Mouse (Mus musculus) erythroblast, embryonic 14.5 days (primary cell): Measurements from ENCODE around the gene Card19. TPM values are rescaled to one million over a fixed set of nuclear protein-coding genes. Genes with fewer than 3 reads are reported as not detected.

Experiments used
- H3K27me3 ChIP-seq: 2 replicates; pipeline ENCODE4 v1.6.1; 2012; ENCODE audit warnings: inconsistent platforms; ENCODE audit not compliant: control insufficient read depth
- H3K36me3 ChIP-seq: 2 replicates; pipeline ENCODE4 v1.6.1; 2012; ENCODE audit warnings: mild to moderate bottlenecking, inconsistent platforms; ENCODE audit not compliant: control insufficient read depth
- H3K4me1 ChIP-seq: 2 replicates; pipeline ENCODE4 v1.6.1; 2012; ENCODE audit warnings: inconsistent platforms; ENCODE audit not compliant: control insufficient read depth
- H3K4me3 ChIP-seq: replicated peaks from 2 replicates; pipeline ENCODE3; 2012; ENCODE audit warnings: moderate library complexity, mild to moderate bottlenecking, inconsistent platforms
- H3K9me3 ChIP-seq: 2 replicates; pipeline ENCODE4 v1.6.1; 2012; ENCODE audit warnings: low read length, inconsistent platforms, mixed read lengths; ENCODE audit not compliant: control insufficient read depth
- GATA1 ChIP-seq: IDR thresholded peaks from 2 replicates; pipeline ENCODE4 v1.6.1; 2012; ENCODE audit warnings: low read length, inconsistent platforms, mixed read lengths
- TAL1 ChIP-seq: IDR thresholded peaks from 3 replicates; pipeline ENCODE4 v1.6.1; 2012; ENCODE audit warnings: low read length, inconsistent platforms, mixed read lengths
- polyA plus RNA-seq: library from polyadenylated mRNA; stranded (reverse); fragments of >175 nt; gene quantifications from 2 replicates; pipeline ENCODE4 v1.2.3, GENCODE M21; 2012

Card19 gene
- polyA plus RNA-seq, result 0.32 and 0.67 TPM in 2 replicates

- H3K4me1 ChIP-seq, result peaks cover 20% of the 10 kb centered on the region
- no peak for TF ChIP-seq GATA1
- no peak for TF ChIP-seq TAL1
- peaks cover 23% of the 10 kb centered on the region for H3K27me3 ChIP-seq
- H3K9me3 ChIP-seq, result no peaks in the 10 kb centered on the region
- H3K4me3 ChIP-seq, result peak within 1 kb of the TSS; percentile 68
- no peaks in the 10 kb centered on the region for H3K36me3 ChIP-seq
Observed at GRCm38 (mm10) chr13:49215504-49216219, at the start of gene Card19. TSS of gene Card19 (minus strand) at chr13:49216037.

GRCm38 (mm10) chr13:49260036-49260722, 44.3 kb upstream of the Card19 start:
- H3K36me3 ChIP-seq, result no peaks in the 10 kb centered on the region
- TF ChIP-seq GATA1 (no peak), TAL1 (no peak)
- H3K4me3 ChIP-seq, result no peak overlapping the region
- no peaks in the 10 kb centered on the region for H3K27me3 ChIP-seq
- H3K9me3 ChIP-seq, result no peaks in the 10 kb centered on the region
- no peaks in the 10 kb centered on the region for H3K4me1 ChIP-seq

- TF ChIP-seq TAL1 (no peak), GATA1 (no peak)
- H3K4me3 ChIP-seq, result no peak overlapping the region
- no peaks in the 10 kb centered on the region for H3K27me3 ChIP-seq
- no peaks in the 10 kb centered on the region for H3K9me3 ChIP-seq
- no peaks in the 10 kb centered on the region for H3K36me3 ChIP-seq
- no peaks in the 10 kb centered on the region for H3K4me1 ChIP-seq
Observed at GRCm38 (mm10) chr13:49257819-49258313, 42.0 kb upstream of the Card19 start.

GRCm38 (mm10) chr13:49252746-49253145, 36.9 kb upstream of the Card19 start:
- Histone ChIP-seq H3K9me3 (no peaks in the 10 kb centered on the region; the same call in 1 of the 2 replicates), H3K36me3 (no peaks in the 10 kb centered on the region), H3K27me3 (peaks cover 17% of the 10 kb centered on the region), H3K4me3 (no peak overlapping the region), H3K4me1 (peaks cover 6% of the 10 kb centered on the region)
- TF ChIP-seq TAL1 (no peak), GATA1 (no peak)

GRCm38 (mm10) chr13:49252113-49252512, 36.3 kb upstream of the Card19 start:
- no peak overlapping the region for H3K4me3 ChIP-seq

GRCm38 (mm10) chr13:49250716-49251517, 35.1 kb upstream of the Card19 start:
- peaks cover 12% of the 10 kb centered on the region for H3K4me1 ChIP-seq
- H3K4me3 ChIP-seq, result no peak overlapping the region
- peaks cover 35% of the 10 kb centered on the region for H3K27me3 ChIP-seq
- no peak for TF ChIP-seq GATA1
- no peak for TF ChIP-seq TAL1
- no peaks in the 10 kb centered on the region for H3K36me3 ChIP-seq
- peaks cover 3% of the 10 kb centered on the region; the same call in 1 of the 2 replicates for H3K9me3 ChIP-seq

More at GRCm38 (mm10) chr13:49252113-49252512, 36.3 kb upstream of the Card19 start:
- Histone ChIP-seq H3K4me1 (peaks cover 12% of the 10 kb centered on the region), H3K36me3 (no peaks in the 10 kb centered on the region), H3K27me3 (peaks cover 23% of the 10 kb centered on the region), H3K9me3 (peaks cover 3% of the 10 kb centered on the region; the same call in 1 of the 2 replicates)
- TF ChIP-seq TAL1, result no peak
- no peak for TF ChIP-seq GATA1

GRCm38 (mm10) chr13:49249634-49250033, 33.8 kb upstream of the Card19 start:
- Histone ChIP-seq H3K27me3 (peaks cover 38% of the 10 kb centered on the region), H3K9me3 (peaks cover 3% of the 10 kb centered on the region; the same call in 1 of the 2 replicates), H3K4me3 (no peak overlapping the region), H3K4me1 (peaks cover 12% of the 10 kb centered on the region), H3K36me3 (no peaks in the 10 kb centered on the region)
- TF ChIP-seq GATA1 (no peak), TAL1 (no peak)

GRCm38 (mm10) chr13:49248923-49249322, 33.1 kb upstream of the Card19 start:
- Histone ChIP-seq H3K9me3 (peaks cover 3% of the 10 kb centered on the region; the same call in 1 of the 2 replicates), H3K27me3 (peaks cover 38% of the 10 kb centered on the region), H3K4me1 (peaks cover 12% of the 10 kb centered on the region), H3K36me3 (no peaks in the 10 kb centered on the region), H3K4me3 (no peak overlapping the region)
- TF ChIP-seq TAL1 (no peak), GATA1 (no peak)
